Mouse (Mus musculus): Measurements from ENCODE around the gene Olfr726.

DNA sequence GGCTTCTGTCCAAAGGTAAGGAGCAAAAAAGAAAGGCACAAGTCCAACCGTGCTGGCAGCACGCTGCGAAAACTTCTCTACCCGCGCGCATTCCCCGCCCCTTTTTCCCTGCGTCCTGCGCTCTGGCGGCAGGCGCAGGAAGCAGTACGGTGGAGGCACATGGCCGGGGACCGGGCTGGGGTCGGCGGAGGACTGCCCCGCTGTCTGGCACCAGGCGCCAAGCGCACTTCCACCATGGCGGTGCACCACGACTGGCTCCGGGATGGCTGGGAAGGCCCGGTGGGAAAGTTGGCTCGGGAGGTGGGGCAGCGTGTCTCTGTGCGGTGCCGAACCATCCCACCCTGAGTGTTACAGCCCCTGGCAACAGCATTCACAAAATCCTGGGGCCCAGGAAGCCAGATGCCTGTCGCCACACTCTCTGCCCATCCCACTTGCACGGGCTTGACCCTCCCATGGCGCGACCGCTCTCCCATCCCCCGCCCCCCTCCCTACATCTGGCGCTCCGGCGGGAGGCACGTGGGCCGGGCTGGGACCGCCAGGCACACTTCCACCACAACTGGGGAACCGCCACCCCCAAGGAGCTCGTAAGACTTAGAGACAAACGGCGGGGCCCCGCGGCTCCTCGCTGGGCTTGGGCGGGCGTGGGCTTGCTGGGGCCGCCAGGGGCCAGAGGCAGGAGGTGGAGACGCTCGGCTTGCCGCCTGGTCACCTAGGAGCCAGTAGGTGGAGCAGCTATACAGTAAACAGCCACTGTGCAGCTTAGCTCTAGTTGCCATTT lies 28.6 kb downstream of the Olfr726 start:
- no peak for TF ChIP-seq CTCF (IDR thresholded peaks at IDR 0.05; ENCODE audit: low read depth, low read length)
- TF ChIP-seq TAL1 (conservative IDR thresholded peaks at IDR 0.05; ENCODE audit: low read depth, low read length): no peak
- TF ChIP-seq GATA1 (IDR thresholded peaks at IDR 0.05; ENCODE audit: borderline replicate concordance, low read length): no peak
